Mouse (Mus musculus): ENCODE measurements at regions not wholly inside any gene's neighbourhood (a gene's known extent, or its start where the extent isn't known, plus 50 kb on each side); places are given as distances from the start of the nearest gene placed in this dataset.

DNA sequence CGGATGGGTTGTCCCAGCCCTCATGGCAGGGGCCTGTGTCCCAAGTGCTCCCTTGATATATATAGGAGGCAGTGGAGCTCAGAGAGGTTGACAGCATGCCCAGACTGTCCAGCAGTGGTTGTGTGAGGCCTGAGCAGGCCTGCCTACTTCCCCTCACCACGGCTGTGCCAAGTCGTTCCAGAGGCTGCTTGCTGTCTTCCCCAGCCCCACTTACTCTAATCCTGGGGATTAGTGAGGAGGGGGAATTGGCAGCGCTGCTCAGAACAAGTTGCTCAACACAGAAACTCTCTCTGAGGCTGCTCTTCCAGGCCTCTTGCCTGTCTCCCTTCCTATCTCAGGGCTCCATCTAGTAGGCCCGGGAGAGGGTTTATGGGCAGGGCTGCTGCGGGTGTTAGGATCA, 56.1 kb upstream of the 1600014C23Rik start:
- DNase-seq = no peak

- DNase-seq = no peak
Observed at GRCm38 (mm10) chr17:45784905-45785304, 51.3 kb upstream of the 1600014C23Rik start.

DNA sequence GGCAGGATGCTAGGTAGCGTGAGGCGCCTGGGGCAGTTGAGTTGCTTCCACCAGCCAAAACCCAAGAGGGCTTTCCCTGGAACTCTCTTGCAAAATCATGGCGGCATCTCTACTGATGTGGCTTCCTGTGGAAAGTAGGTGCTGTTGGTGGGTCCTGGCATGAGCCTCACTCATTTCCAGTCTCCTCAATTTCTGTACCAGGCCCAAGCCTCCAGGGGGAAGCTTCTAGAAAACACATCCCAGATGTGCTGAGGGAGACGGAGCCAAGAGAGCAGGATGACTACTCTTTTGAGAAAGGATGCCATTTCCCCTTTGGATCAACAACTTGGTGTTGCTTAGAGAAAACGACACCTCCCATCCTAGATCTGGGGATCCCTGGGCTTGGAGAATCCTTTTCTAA, 50.9 kb upstream of the 1600014C23Rik start:
- DNase-seq = no peak

Data from kidney, postnatal 36 days (tissue).